Mouse (Mus musculus): ENCODE data around the gene Cps1.

DNA sequence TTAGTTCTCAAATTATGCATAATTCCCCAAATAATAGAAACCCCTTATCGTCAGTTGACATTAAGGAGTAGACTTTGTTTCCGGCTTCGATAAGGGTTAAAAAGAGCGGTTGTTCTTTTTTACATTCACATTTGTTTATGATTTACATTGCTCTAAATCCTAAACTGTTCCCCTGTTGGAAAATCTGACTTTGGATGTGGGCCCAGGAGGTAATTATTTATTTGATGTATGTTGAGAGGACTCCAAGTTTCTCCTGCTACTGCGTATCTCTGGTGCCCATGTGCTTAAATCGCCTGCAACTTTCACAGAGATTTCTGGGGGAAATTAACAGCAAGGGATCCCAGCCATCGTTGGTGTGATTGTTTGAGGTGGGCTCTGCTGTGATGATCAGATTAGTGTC lies 59.4 kb downstream of the Cps1 start:
- TF ChIP-seq CTCF (IDR thresholded peaks at IDR 0.05; ENCODE audit: low read depth) (no peak), EP300 (IDR thresholded peaks at IDR 0.05; ENCODE audit: low read depth) (no peak)
